Mouse (Mus musculus) bone marrow macrophage, adult 2 months (primary cell): Measurements from ENCODE around the gene A530032D15Rik.
"Not testable (repeated sequence)": the region's sequence is repeated elsewhere in the genome, so short reads cannot be mapped to it uniquely, and the experiment has no call there.

ENCODE experiments used
- CTCF ChIP-seq: IDR thresholded peaks from 2 replicates; pipeline ENCODE4 v1.5.1; 2012; ENCODE audit warnings: low read depth, mild to moderate bottlenecking, low read length, moderate library complexity
- POLR2A ChIP-seq: IDR thresholded peaks from 2 replicates; pipeline ENCODE4 v1.6.1; 2012; ENCODE audit warnings: mild to moderate bottlenecking, low read depth, low read length, borderline replicate concordance

DNA sequence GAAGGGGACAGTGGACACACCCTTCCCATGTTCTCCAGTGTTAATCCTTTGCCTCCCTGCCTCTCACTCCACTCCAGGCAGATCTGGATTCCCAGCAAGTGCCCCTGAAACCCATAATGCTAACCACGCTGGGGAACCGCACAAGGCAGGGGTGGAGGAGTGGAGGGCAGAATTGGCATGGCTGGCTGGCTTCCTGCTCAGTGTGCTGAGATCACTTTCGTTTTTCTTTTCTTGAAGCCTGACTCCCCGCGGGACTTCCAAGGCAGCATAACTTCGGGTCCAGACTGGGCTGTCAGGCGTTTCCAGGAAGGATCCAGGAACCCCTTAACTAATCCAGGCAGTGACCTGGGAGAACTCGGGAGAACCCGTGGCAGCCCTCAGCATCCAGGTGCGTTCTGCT lies 1.9 kb upstream of the A530032D15Rik start:
- TF ChIP-seq POLR2A, CTCF: not testable (repeated sequence)
